Comparison of ENCODE assay signal across 22 mouse cellular contexts in the genomic region with DNA sequence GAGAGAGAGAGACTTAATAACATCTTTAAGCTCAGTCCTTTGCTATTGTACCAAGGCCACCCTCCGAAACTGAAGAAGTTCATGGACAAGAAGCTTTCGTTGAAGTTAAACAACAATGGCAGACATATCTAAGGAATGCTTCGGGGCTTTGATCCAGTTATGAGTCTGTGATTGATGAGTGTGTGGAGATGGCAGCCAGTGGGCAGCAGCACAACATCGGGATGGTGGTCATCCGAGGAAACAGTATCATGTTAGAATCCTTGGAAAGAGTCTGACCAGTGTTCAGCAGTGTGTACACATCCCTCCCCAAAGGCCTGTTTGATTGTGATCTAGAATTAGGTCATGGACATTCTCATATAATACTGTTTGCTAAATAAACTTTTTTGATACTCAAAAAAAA. TPM values are rescaled to one million over a fixed set of nuclear protein-coding genes. Genes with fewer than 3 reads are reported as not detected.
DNase-seq lines count a peak whose midpoint lies in the region; TF ChIP-seq lines count a peak whose summit lies in the region.
"Had no signal": no experiment of that assay in that cellular context is flagged by ENCODE, and none has a peak within 500 bp of the region (broad histone marks: within the 10 kb centered on the region; RNA-seq: fewer than 3 reads in every experiment).

No protein-coding gene starts in this region.

- H3K4me3 ChIP-seq in layer of hippocampus, adult 2 months = no peak overlapping the region
- H3K4me3 ChIP-seq: embryonic facial prominence, embryonic 15.5 days; erythroblast, embryonic 14.5 days; forebrain, embryonic 10.5 days; heart, embryonic 15.5 days; hindbrain, embryonic 13.5 days had no signal

- TF ChIP-seq CTCF in layer of hippocampus, adult 2 months (conservative IDR thresholded peaks at IDR 0.05) = no peak

- DNase-seq in retina, embryonic 14.5 days (ENCODE audit: low spot score) = peak; percentile 56
- DNase-seq in retina, postnatal 1 day = no peak
- DNase-seq in NIH3T3 (ENCODE audit: low read depth) = peak; percentile 73
- peak; percentile 8 for DNase-seq in c-Kit-positive CD71-positive TER-119-positive erythroid progenitor cells, embryonic 14.5 days (ENCODE audit: low spot score)
- DNase-seq in layer of hippocampus, adult 2 months (ENCODE audit: low spot score in 2 of 2) = no peak
- DNase-seq in lung, postnatal 10 days = no peak
- no peak for DNase-seq in ovary, adult 18-20 months (ENCODE audit: low spot score)
- DNase-seq: adrenal gland, adult 8-10 months; adrenal gland, postnatal 36 days; B cell, adult 2 months; cerebellum, adult 18-20 months; cerebellum, adult 9-11 months; cerebellum, postnatal 36 days; gastrocnemius, postnatal 36 days; heart, adult 18-20 months; heart, postnatal 14 days had no signal

- no peak overlapping the region for H3K27ac ChIP-seq in layer of hippocampus, adult 2 months
- H3K27ac ChIP-seq: embryonic facial prominence, embryonic 15.5 days; forebrain, embryonic 10.5 days; heart, embryonic 15.5 days; hindbrain, embryonic 13.5 days; hindbrain, postnatal 0 days had no signal

RNA-seq across cellular contexts. Expression of a gene that starts 29.8 kb away (rescaled TPM):
- 100 to 1,000 TPM; 330 to 344 TPM for total RNA-seq in layer of hippocampus, adult 2 months (2021)

RNA-seq across cellular contexts. Expression of a gene that starts 58.7 kb away (rescaled TPM):
- 100 to 1,000 TPM; 161 to 162 TPM for total RNA-seq in layer of hippocampus, adult 2 months (2021)

Comparison
In these comparisons a context has a peak if more than half of its experiments do, and no peak if none do; other contexts are left out.
1. DNase-seq: peak in retina, embryonic 14.5 days (single experiment), NIH3T3 (single experiment) and c-Kit-positive CD71-positive TER-119-positive erythroid progenitor cells, embryonic 14.5 days (single experiment); none in retina, postnatal 1 day (single experiment), layer of hippocampus, adult 2 months (0 of 2), lung, postnatal 10 days (single experiment) and ovary, adult 18-20 months (single experiment).